1 mouse cellular context compared by ENCODE assay signal in the genomic region with DNA sequence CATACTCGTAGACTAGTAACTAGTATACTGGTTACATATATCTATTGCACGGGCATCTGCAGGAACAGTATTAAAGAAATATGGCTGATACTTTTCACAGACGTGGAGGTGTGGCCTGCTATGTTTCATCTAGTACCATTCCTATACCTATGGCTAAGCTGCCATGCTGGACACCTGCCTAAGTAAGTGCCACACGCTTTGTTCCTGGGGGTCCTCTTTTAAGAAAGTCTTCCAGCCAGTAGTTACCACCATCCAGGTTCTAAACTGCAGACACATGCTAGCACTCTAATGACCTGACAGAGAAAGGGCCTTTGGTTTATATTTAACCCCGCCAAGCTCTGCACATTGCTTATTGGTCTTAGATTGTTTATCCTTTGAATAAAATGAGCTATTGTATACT.
TF ChIP-seq lines count a peak whose summit lies in the region.

No protein-coding gene starts in this region.

TF ChIP-seq in myocyte, 11 proteins besides CTCF, POLR2A, EP300 and RAD21 (continued from another document):
- TF ChIP-seq CEBPB (IDR thresholded peaks at IDR 0.05; ENCODE audit: insufficient read depth, poor library complexity, severe bottlenecking) (no peak), MAX (IDR thresholded peaks at IDR 0.05; ENCODE audit: low read depth) (no peak), TCF3 (IDR thresholded peaks at IDR 0.05; ENCODE audit: insufficient read length, low read depth) (no peak)
